Mouse (Mus musculus) neural tube, embryonic 10.5 days (tissue): ENCODE measurements around the gene Tspear.
A peak's percentile ranks its signal among the peaks of the same experiment; 100 is the strongest.

Experiments
- DNase-seq: peaks from one replicate; pipeline ENCODE4 v3.0.0-alpha.2; 2017; ENCODE audit warnings: low spot score; ENCODE audit errors: extremely low spot score

Gene Tspear

GRCm38 (mm10) chr10:77864762-77865143, 178.4 kb downstream of the Tspear start:
- DNase-seq = no peak

DNA sequence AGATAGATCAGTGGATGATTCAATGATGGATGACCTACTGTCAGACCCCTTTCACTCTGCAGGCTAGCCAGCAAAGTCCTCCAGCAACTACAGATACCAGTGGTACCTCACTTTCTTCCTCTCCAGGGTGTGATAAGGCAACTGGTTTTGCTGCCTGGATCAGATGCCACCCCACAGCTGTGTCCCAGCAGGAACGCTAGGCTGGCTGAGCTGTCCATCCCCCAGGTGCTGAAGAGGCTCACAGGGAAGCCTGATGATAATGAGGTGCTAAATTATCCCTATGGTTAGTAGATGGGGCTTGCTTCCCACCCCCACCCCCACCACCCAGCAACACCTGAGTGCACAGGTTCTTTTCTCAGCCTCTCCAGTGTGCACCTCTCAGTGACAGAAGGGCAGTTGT, 181.2 kb downstream of the Tspear start:
- DNase-seq = no peak

DNA sequence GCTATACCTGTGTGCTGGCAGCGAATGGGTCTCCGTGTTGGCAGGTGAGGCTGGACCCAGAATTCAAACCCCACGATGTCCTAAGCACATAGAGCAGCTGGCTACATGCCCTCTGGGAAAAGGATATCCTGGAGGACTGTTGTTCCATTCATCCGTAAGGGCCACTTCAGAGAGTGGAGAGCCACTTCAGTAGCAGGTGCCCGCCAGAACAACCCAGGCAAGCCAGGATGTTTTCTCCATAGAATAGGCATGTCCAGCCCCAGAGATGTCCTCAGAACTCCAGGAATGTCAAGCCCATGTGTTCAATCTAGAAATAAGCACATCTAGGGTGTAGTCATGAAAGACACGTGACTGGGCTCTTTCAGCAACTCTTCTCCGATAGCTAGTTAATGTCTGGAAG, 183.3 kb downstream of the Tspear start:
- DNase-seq = no peak

DNA sequence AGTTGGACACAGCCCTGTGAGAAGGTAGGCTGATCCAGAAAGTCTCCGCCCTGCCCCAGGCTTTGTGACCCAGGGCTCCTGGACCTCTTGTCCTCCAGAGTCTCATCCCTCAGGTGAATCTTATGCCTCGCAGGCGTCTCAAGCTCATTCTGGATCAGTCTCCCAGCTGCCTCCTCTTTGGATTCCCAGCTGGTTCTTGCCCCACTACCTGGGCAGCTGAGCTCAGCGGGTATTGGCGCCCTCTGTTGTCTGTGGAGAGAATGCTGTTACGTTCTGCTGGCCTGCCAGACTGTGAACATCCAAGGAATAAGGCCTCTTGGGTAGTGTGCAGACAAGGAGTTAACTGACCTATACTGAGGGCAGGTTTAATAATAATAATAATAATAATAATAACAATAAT, 192.6 kb downstream of the Tspear start:
- DNase-seq = no peak

DNA sequence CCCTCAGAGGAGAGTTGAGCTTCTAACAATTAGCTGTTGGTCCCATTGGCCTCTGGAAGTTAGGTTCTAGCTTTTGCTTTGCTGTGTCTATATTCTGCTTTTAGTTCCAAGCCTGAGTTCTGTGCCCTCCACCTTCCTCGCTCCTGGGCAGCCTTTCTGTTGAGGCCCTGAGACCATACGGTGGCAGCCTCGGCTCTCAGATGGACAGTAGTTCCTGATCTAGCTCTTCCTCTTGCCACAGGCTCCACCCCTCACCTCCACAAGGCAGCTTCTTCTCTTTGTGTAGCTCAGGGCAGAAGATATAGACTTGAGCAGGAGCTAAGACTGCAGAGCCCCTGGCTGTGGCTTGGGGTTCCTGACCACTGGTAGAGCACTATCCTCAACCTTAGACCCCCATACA, 193.9 kb downstream of the Tspear start:
- DNase-seq = no peak

GRCm38 (mm10) chr10:77882553-77882952, 196.2 kb downstream of the Tspear start:
- DNase-seq = no peak

- no peak for DNase-seq
These were observed 199.8 kb downstream of the Tspear start for GRCm38 (mm10) chr10:77886007-77886747.

- DNase-seq = no peak
These were observed 204.7 kb downstream of the Tspear start for GRCm38 (mm10) chr10:77890987-77891565.

DNA sequence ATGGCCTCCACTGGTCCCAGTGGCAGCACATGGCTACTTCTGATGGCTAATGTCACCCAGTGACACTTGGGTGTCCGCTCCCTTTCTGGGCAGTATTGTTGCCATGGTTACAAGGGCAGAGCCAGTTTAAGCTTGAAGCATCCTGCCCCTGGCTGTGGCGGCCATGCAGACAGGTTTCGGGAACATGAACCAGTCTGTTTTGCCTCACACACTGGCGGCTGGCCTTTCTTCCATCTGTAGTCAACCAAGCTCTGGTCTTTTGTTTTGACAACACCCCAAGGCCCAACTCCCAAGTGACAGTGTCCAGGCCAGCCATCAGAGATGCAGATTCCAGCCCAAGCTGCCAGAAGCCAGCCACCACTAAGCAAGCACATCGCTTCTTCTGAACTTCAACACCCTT, 209.2 kb downstream of the Tspear start:
- no peak for DNase-seq

DNA sequence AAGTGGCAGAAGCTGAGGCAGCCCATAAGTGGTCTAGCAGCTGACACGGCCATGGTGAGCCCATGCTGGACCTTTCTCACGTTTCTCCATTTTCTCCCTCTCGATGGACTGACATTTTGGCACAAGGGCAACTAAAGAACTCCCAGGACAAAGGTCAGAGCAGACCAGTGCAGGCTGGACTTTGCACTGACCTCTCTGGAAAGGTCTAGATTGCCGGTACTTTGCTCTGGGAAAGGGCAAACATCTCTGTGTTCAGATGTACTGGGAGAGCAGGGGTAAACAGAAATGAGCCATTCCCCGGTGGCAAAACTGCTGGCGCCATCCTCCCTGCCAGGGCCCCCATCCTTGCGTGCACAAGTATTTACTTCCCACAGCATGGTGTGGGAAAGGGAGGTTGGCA, 213.8 kb downstream of the Tspear start:
- no peak for DNase-seq

DNA sequence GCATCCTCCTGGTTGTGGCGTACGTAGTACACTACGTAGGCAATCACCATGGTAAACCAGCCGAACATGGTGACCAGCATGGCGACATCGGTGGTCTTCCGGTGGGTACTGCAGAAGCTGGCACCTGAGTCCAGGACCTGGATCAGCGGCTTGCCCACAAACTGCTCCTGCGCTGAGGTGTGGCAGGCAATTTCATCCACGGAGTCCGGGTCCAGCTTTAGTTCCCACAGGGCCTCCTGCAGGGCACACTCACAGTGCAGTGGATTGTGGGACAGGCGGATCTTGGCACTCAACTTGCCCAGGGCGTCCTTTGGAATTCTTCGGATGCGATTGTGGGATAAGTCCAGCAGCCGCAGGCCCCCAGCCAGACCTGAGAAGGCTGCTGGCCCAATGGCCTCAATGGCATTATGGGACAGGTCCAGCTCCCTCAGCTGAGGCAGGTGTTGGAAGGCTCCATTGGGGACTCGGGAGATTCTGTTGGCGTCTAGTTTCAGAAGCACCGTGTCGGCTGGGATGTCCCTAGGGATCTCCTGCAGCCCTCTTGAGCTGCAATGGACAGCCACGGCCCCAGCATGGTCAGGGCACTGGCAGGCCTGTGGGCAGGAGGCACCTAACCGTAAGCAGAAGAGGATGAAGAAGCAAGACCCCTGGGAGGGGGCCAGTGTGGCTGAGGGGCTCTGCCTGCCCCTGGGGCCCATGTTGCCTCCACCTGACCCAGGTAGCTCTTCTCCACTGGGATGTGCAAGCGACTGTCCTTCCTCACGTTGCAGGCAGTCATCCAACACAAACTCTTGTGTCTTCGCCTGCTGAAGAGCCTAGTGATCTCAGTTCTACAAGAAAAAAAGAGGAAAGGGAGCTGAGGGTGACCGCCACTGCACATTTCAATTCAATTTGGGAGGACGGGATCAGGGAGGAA, 214.8 kb downstream of the Tspear start:
- no peak for DNase-seq

GRCm38 (mm10) chr10:77901871-77902210, 215.5 kb downstream of the Tspear start:
- no peak for DNase-seq

- DNase-seq = peak; percentile 82
These were observed 216.0 kb downstream of the Tspear start, which contains the start of gene Lrrc3 for GRCm38 (mm10) chr10:77902211-77902893. Lrrc3 (minus strand) TSS chr10:77902536.

- DNase-seq = peak; percentile 72
These were observed 216.7 kb downstream of the Tspear start for GRCm38 (mm10) chr10:77902894-77903715.

- no peak for DNase-seq
These were observed 226.2 kb downstream of the Tspear start for GRCm38 (mm10) chr10:77912605-77913004.

DNA sequence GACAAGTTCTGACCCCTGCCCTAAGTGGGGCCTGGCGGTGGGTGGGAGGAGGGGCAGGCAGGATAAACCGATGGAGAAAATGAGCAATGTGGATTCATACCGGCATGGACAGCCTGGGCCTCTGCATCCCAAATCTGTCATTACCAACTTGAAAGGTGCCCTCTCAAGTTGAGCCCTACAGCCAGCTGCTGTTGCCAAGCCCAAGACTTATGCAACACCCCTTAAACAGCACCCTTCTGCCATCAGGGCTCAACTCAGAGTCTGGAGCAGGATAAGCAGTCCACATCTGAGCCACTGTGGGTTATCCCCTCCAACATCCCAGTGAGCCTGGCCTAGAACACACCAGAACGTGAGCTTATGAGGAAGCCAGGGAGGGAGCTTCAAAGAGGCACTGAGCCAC, 226.9 kb downstream of the Tspear start:
- DNase-seq = no peak

DNA sequence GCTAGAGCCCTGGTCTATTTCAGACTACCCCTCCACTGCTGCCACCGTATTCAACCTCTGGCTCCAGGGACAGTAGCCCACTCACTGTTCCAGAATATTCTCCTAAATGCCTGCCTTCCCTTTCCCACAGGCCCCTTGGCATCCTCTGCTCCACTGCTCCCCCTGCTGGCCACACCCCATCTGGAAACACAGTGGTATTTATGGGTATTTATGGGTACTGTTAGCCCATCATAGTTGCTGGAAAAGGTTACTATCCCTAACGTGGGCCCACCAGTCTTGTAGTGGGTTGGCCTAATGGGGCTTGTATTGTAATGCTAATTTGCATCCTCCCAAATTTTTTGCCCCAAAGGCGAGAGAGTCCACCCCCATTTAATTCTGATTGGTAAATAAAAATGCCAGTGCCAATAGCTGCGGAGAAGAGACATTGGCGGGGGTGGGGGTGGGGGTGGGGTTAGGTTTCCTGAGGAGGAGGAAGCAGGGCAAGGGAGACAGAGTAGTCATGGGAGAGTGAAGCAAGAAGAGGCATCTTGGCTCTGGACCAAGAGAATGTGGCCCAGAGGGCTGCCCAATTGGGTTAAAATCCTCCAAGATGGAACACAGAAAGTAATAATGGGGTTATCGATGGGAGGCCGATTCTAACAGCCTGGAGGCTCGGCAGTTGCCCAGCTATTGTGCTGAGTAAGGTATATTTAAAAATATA, 230.4 kb downstream of the Tspear start:
- DNase-seq = peak; percentile 54

- DNase-seq = no peak
These were observed 234.6 kb downstream of the Tspear start for GRCm38 (mm10) chr10:77921009-77921408.

DNA sequence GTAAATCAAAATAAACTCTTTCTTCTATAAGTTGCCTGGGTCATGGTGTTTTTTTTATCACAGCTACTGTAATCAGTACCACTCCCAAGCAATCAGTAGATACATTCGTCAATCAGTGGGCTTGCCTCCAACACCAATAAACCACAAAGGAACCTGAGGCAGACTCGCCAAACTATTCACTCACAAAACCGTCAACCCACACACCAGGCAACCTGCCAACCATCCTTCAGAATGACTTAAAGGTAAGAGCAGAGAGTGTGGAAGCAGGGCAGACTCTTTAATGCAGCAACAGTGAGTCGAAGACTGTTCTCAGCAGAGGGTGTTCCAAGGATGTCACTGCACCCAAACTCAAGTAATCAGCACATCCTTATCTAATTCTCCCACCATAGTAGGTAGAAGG, 236.3 kb downstream of the Tspear start:
- DNase-seq = no peak

DNA sequence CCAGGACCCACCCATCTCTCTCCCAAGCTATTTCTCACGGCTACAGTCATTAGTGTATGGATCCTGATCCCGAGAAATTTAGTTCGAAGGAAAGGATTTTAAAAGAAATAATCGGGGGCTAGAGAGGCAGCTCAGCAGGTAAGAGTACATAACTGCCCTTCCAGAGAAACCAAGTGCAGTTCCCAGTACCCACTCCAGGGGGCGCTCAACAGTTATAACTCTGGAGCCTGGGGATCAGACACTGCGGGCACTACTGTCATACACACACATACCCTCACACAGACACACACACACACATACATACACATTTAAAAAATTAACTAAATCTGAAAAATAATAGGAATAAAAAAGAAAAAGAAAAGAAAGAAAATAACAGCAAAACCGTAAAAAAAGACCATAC, 239.8 kb downstream of the Tspear start:
- peak; percentile 57 for DNase-seq
